In the genomic region with DNA sequence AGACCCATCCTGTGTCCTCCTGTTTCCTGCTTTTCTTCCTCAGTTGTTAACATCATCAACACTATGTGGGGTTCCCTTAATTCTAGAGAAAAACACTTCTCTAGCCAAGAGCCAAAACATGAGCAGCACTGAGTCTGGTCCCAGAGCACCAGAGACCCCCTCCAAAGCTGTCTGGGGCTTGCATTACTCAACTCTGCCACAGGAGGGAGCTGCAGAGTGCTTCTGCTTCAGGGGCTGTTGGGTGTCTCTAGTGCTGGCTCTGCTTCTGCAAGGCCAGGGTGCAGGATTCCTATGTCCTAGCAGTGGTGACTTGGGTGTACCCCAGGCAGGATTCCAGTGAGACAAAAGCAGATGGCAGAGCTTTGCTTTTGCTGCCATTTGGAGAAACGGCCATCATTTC, we compare ENCODE assay signal across 9 mouse cellular contexts.
DNase-seq lines count a peak whose midpoint lies in the region; ATAC-seq and TF ChIP-seq lines count a peak whose summit lies in the region.
"Had no signal": no experiment of that assay in that cellular context is flagged by ENCODE, and none has a peak within 500 bp of the region (broad histone marks: within the 10 kb centered on the region; RNA-seq: fewer than 3 reads in every experiment).

No protein-coding gene starts in this region.

- no peak overlapping the region for H3K9ac ChIP-seq in heart, postnatal 0 days (replicated peaks; ENCODE audit: low read depth, low read length)
- H3K9ac ChIP-seq in forebrain, embryonic 15.5 days (replicated peaks) = no peak overlapping the region

- no peak for TF ChIP-seq POLR2A in testis, adult 2 months (IDR thresholded peaks at IDR 0.05; ENCODE audit: control insufficient read depth, low read depth, low read length)

- H3K36me3 ChIP-seq in heart, postnatal 0 days (replicated peaks; ENCODE audit: control insufficient read depth, insufficient read depth, low read length) = no peaks in the 10 kb centered on the region
- H3K36me3 ChIP-seq in testis, adult 2 months (ENCODE audit: control insufficient read depth, insufficient read depth, low read length) = no peaks in the 10 kb centered on the region
- H3K36me3 ChIP-seq in forebrain, embryonic 15.5 days = no peaks in the 10 kb centered on the region

- no peak for DNase-seq in heart, postnatal 0 days (ENCODE audit: low spot score)
- no peak for DNase-seq in heart, adult 11 months
- no peak for DNase-seq in testis, postnatal 14 days (ENCODE audit: low spot score)
- DNase-seq in embryo, embryonic 10.5 days (ENCODE audit: low spot score) = peak; percentile 58
- DNase-seq in heart, adult 9 months (ENCODE audit: low spot score in 2 of 2) = no peak

- 0 out of 2 replicates have a peak, but pooled peaks cover 3% of the 10 kb centered on the region for H3K27me3 ChIP-seq in heart, postnatal 0 days (ENCODE audit: control insufficient read depth, insufficient read depth, low read length)
- H3K27me3 ChIP-seq in testis, adult 2 months (ENCODE audit: control insufficient read depth, insufficient read depth, low read length) = no peaks in the 10 kb centered on the region
- no peaks in the 10 kb centered on the region for H3K27me3 ChIP-seq in forebrain, embryonic 15.5 days

- H3K4me2 ChIP-seq in heart, postnatal 0 days (ENCODE audit: low read depth, low read length) = no peak overlapping the region
- no peak overlapping the region for H3K4me2 ChIP-seq in forebrain, embryonic 15.5 days (replicated peaks)

- no peak for ATAC-seq in heart, postnatal 0 days (ENCODE audit: insufficient read depth, low read depth)
- peak; percentile 78 for ATAC-seq in megakaryocyte progenitor cell, adult 5-6 weeks (replicated peaks; ENCODE audit: poor library complexity)
- no peak for ATAC-seq in forebrain, embryonic 15.5 days (replicated peaks)

- WGBS in heart, postnatal 0 days = 91% methylated on average over 1 of the region's 1 CpGs
- WGBS in forebrain, embryonic 15.5 days = 75% methylated on average over 1 of the region's 1 CpGs

- H3K9me3 ChIP-seq in heart, postnatal 0 days (replicated peaks; ENCODE audit: control insufficient read depth, low read length) = no peaks in the 10 kb centered on the region
- H3K9me3 ChIP-seq in forebrain, embryonic 15.5 days = no peaks in the 10 kb centered on the region

- H3K27ac ChIP-seq in heart, postnatal 0 days (ENCODE audit: low read depth) = no peak overlapping the region
- H3K27ac ChIP-seq in testis, adult 2 months (ENCODE audit: control insufficient read depth, insufficient read depth, low read depth, low read length) = no peak overlapping the region
- H3K27ac ChIP-seq in forebrain, embryonic 15.5 days (replicated peaks) = no peak overlapping the region
- H3K27ac ChIP-seq: macrophage had no signal

- no peaks in the 10 kb centered on the region for H3K4me1 ChIP-seq in heart, postnatal 0 days (ENCODE audit: control insufficient read depth, insufficient read depth)
- H3K4me1 ChIP-seq in testis, adult 2 months (ENCODE audit: control insufficient read depth, insufficient read depth, low read length) = no peaks in the 10 kb centered on the region
- H3K4me1 ChIP-seq in forebrain, embryonic 15.5 days = peaks cover 19% of the 10 kb centered on the region

- H3K4me3 ChIP-seq in heart, postnatal 0 days (ENCODE audit: low read depth, low read length) = no peak overlapping the region
- H3K4me3 ChIP-seq in testis, adult 2 months (ENCODE audit: control insufficient read depth, low read depth, low read length) = no peak overlapping the region
- H3K4me3 ChIP-seq in forebrain, embryonic 15.5 days = no peak overlapping the region

- no peak for TF ChIP-seq EP300 in heart, postnatal 0 days (IDR thresholded peaks at IDR 0.05; ENCODE audit: low read depth)

- peak; percentile 56 for TF ChIP-seq CTCF in heart, postnatal 0 days (IDR thresholded peaks at IDR 0.05; ENCODE audit: low read depth)
- peak; percentile 76 for TF ChIP-seq CTCF in testis, adult 2 months (IDR thresholded peaks at IDR 0.05; ENCODE audit: control insufficient read depth, insufficient read depth, insufficient replicate concordance, low read depth, low read length)
